Mouse (Mus musculus) erythroblast, embryonic 14.5 days (primary cell): ENCODE measurements around the gene Sphk2.

ENCODE experiments used
- GATA1 ChIP-seq: IDR thresholded peaks from 2 replicates; pipeline ENCODE4 v1.6.1; 2012; ENCODE audit warnings: low read length, inconsistent platforms, mixed read lengths
- TAL1 ChIP-seq: IDR thresholded peaks from 3 replicates; pipeline ENCODE4 v1.6.1; 2012; ENCODE audit warnings: low read length, inconsistent platforms, mixed read lengths

GRCm38 (mm10) chr7:45710477-45711191 lies 7.2 kb downstream of the Sphk2 start:
- TF ChIP-seq TAL1 (no peak), GATA1 (no peak)
